Mouse (Mus musculus) neural tube, embryonic 14.5 days (tissue): Measurements from ENCODE around the gene Fut1. TPM values are rescaled to one million over a fixed set of nuclear protein-coding genes. Genes with fewer than 3 reads are reported as not detected.

Source experiments
- ATAC-seq: fragments of 200-750 bp; cut with Nextera tagmentation; 2 replicates; pipeline ENCODE4 v1.8.0; 2017; ENCODE audit warnings: low read depth, mild to moderate bottlenecking, moderate TSS enrichment, moderate library complexity
- H3K27ac ChIP-seq: fragments of 300-500 bp; sonication (generic); 2 replicates; pipeline ENCODE4 v1.5.1; 2014; ENCODE audit warnings: low read depth, mild to moderate bottlenecking, control low read depth, low read length, moderate library complexity, mixed read lengths
- H3K27me3 ChIP-seq: fragments of 300-500 bp; sonication (generic); 2 replicates; pipeline ENCODE4 v1.6.1; 2014; ENCODE audit warnings: low read length; ENCODE audit not compliant: control insufficient read depth, insufficient read depth
- H3K36me3 ChIP-seq: fragments of 300-500 bp; sonication (generic); 2 replicates; pipeline ENCODE4 v1.6.1; 2014; ENCODE audit warnings: low read length, mixed read lengths; ENCODE audit not compliant: control insufficient read depth, insufficient read depth
- H3K4me1 ChIP-seq: fragments of 300-500 bp; sonication (generic); 2 replicates; pipeline ENCODE4 v1.6.1; 2014; ENCODE audit warnings: low read length; ENCODE audit not compliant: control insufficient read depth, insufficient read depth
- H3K4me2 ChIP-seq: fragments of 300-500 bp; sonication (generic); 2 replicates; pipeline ENCODE4 v1.6.1; 2014; ENCODE audit warnings: mild to moderate bottlenecking, low read depth, low read length, control low read depth
- H3K4me3 ChIP-seq: fragments of 300-500 bp; sonication (generic); 2 replicates; pipeline ENCODE4 v1.5.1; 2014; ENCODE audit warnings: low read depth, low read length, control low read depth, mixed read lengths
- H3K9ac ChIP-seq: fragments of 300-500 bp; sonication (generic); replicated peaks from 2 replicates; pipeline ENCODE4 v1.6.1; 2014; ENCODE audit warnings: low read depth, mild to moderate bottlenecking, control low read depth, low read length, mixed read lengths
- H3K9me3 ChIP-seq: fragments of 300-500 bp; sonication (generic); 2 replicates; pipeline ENCODE4 v1.6.1; 2016; ENCODE audit warnings: low read length; ENCODE audit not compliant: control insufficient read depth
- WGBS: fragments of 180-500 bp; shearing (Covaris S2); extraction: QIAGEN DNeasy Blood & Tissue Kit; methylation state at CpG from one replicate; pipeline ENCODE4 v1.1.7; 2014; 5-methylcytosine and 5-hydroxymethylcytosine counted together
- polyA plus RNA-seq: library from polyadenylated mRNA; unstranded; fragments of >200 nt; fragmentation: Nextera tagmentation; extraction: Ambion mirVana; gene quantifications from 2 replicates; pipeline ENCODE4 v1.2.1, GENCODE M21; 2014

Gene Fut1
- not detected in 2 replicates for polyA plus RNA-seq

DNA sequence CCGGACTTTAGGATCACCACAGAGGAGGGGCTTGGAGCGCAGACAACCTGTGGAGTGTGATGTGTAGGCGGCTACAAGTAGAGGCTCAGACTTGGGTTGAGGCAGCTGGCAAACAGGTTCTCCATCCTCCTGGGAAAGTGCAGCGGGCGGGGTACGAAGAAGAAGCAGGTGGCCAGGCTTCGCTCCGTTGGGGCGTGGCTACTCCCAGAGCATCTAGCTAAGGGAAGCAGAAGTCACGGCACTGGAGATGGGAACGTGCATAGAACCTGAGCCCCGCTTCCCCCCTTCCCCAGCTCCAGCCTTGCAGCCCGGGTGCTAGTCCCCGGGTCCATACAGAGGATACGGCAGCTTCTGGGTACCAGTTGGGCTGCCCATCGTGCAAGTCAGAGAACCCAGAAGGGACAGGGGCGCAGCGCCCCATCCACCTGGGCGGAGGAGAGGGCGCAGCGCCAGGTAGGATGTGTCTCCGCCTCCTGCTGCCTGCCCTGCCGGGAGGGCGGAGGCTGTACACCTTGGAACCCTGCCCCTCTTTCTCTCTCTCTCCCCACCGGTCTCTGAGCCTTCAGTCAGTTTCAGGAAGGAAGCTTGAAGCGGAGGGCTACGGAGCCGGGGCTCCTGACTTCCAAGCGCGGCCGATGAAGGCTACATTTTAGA lies at the start of gene Fut1:
Gene Fut1 (plus strand): TSS at position 248 of the 654 bp plus-strand sequence.
- H3K4me2 ChIP-seq, result no peak within 1 kb of the TSS
- 8% methylated on average over 29 of the region's 31 CpGs for WGBS
- no peaks in the 10 kb centered on the region for H3K4me1 ChIP-seq
- peaks cover 11% of the 10 kb centered on the region for H3K27me3 ChIP-seq
- no peaks in the 10 kb centered on the region for H3K9me3 ChIP-seq
- H3K36me3 ChIP-seq, result no peaks in the 10 kb centered on the region
- no peak within 1 kb of the TSS for H3K4me3 ChIP-seq
- ATAC-seq, result no peak
- no peak within 1 kb of the TSS for H3K27ac ChIP-seq
- H3K9ac ChIP-seq, result no peak within 1 kb of the TSS

DNA sequence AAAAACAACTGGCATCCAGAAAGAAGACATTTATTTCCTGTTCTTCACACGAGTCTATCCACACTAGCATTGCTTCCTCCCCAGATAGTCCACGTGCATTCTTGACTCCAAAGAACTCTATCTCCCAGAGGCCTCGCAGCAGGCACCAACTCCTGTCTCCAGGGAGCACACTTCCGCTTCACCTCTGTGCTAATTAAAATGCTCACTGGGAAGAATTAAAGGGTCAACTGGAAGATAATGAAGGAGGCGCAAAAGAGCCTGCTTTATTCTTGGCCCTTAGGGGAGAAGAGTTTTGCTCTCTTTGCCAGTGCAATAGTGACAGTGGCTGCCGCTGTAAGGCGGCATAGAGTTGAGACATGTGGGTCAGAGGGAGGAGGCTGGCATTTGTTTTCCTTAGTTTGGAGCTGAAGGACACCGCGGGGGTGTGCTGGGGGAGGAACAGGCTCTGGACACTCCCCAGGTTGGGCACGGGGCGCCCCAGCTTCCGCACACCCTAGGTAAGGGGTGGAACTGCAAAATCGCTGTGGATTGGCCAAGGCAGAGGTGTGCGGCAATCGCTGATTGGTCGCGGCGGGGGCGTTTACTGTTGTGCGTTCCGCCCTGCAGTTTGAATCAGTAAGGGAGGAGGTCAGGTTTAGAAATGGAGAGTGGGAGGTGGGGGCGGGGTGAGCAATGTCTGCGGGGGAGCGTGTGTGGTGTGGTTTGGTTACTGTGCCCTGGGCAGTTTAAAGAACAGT lies 49.1 kb upstream of the Fut1 start:
- Histone ChIP-seq H3K9me3 (no peaks in the 10 kb centered on the region), H3K4me1 (peaks cover 5% of the 10 kb centered on the region; the same call in 1 of the 2 replicates), H3K9ac (peak overlapping the region; percentile 39; the same call in 1 of the 2 replicates), H3K27ac (peak overlapping the region; percentile 58), H3K27me3 (no peaks in the 10 kb centered on the region; the same call in 1 of the 2 replicates), H3K4me3 (peak overlapping the region; percentile 40), H3K4me2 (peak overlapping the region; percentile 72), H3K36me3 (no peaks in the 10 kb centered on the region)
- under 1% methylated on average over 24 of the region's 24 CpGs for WGBS
- ATAC-seq, result peak; percentile 94

DNA sequence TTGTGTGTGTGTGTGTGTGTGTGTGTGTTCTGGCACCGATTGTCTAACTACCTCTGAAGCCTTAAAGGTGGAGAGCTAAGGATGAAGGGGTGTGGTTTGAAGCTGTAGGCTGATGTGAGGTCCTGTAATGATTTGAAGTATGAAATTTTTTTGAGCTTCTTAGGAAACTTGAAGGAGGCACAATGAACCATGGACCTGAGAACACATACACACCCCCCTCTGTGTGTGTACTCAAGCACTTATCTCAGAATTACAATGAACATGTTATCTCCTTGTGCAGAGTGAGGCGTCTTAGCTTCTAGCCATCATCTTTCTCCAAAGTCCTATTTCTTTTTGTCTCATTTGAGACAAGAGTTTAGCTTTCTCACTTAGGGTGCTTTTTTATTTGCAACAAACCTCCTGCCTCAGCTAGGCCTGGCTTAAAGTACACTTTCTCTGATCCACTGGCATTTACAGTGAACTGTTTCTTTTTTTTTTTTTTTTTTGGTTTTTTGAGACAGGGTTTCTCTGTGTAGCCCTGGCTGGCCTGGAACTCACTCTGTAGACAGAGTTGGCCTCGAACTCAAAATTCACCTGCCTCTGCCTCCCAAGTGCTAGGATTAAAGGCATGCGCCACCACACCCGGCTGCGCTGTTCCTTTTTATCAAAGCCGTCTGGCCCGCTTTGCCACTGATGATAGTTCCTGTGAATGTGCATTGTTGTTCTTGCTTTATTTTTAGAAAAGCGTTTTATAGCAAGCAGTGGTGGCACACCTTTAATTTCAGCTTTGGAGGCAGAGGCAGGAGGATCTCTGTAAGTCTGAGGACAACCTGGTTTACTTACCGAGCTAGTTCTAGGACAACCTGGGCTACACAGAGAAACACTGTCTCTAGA lies 48.3 kb upstream of the Fut1 start:
- WGBS, result 82% methylated on average over 10 of the region's 10 CpGs
- no peak for ATAC-seq
- peak overlapping the region; percentile 34; the same call in 1 of the 2 replicates for H3K27ac ChIP-seq

DNA sequence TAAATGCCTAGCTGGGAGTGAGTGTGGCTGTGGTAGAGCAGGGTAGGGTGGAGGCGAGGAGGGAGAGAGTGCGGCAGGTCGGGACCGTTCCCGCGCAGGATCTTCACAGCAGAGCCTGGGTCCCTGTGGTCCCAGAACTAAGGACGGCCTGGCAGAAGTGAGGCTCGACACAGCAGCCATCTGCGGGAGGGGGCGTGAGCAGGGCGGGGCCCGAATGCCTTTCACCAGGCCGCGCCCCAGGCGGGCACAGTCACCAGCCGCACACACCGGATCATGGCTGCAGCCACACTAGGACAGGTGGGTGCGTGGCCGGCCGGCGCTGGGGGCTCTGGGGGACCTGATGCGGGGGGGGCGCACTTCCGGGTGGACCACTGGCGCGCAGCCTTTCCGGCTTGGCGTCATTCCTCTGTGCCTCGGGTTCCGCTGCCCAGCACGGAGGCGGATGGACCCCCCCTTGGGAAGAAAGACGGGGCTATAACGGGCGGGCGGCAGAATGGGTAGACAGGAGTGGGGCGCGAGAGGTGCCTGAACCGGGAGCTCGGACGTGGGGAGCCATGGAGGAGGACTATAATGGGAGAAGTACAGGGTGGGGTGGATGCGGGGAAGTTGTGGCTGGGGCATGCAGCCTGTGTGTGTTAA lies 46.9 kb upstream of the Fut1 start, which contains the start of gene Bcat2:
Gene Bcat2 (plus strand): TSS at position 51 of the 639 bp plus-strand sequence.
- WGBS, result 3% methylated on average over 42 of the region's 42 CpGs
- no peaks in the 10 kb centered on the region; the same call in 1 of the 2 replicates for H3K27me3 ChIP-seq

More for the DNA sequence above, 48.3 kb upstream of the Fut1 start:
- Histone ChIP-seq H3K4me2 (peak overlapping the region; percentile 72), H3K4me3 (peak overlapping the region; percentile 40; the same call in 1 of the 2 replicates), H3K27me3 (no peaks in the 10 kb centered on the region; the same call in 1 of the 2 replicates), H3K36me3 (no peaks in the 10 kb centered on the region), H3K9ac (no peak overlapping the region), H3K9me3 (no peaks in the 10 kb centered on the region), H3K4me1 (peaks cover 5% of the 10 kb centered on the region; the same call in 1 of the 2 replicates)

DNA sequence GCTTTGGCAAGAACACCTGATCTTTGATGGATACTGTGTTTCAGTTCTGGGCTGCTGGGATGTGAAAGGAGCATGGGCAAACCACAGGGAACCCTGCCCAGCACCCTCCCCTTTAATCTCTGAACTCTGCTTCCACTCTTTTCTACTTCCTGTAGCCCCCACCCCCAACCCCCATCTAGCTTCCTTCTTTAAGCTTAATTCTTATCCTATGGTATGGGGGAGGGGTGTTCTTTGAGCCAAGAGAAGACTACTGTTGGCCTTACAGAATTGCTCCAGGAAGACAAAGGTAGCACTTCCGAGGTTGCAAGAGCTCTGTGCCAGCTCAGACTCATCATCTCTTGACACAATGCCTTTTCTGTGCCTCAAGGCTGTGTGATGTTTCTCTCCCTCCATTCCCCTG lies 45.1 kb upstream of the Fut1 start:
- Histone ChIP-seq H3K27ac (no peak overlapping the region), H3K4me3 (no peak overlapping the region)

More for the DNA sequence above, 46.9 kb upstream of the Fut1 start, which contains the start of gene Bcat2:
- peak within 1 kb of the TSS; percentile 87 for H3K9ac ChIP-seq
- H3K9me3 ChIP-seq, result no peaks in the 10 kb centered on the region
- H3K4me2 ChIP-seq, result peak within 1 kb of the TSS; percentile 79
- no peaks in the 10 kb centered on the region for H3K36me3 ChIP-seq
- H3K4me3 ChIP-seq, result peak within 1 kb of the TSS; percentile 55
- H3K27ac ChIP-seq, result peak within 1 kb of the TSS; percentile 89
- H3K4me1 ChIP-seq, result peaks cover 5% of the 10 kb centered on the region; the same call in 1 of the 2 replicates
- ATAC-seq, result peak; percentile 65

DNA sequence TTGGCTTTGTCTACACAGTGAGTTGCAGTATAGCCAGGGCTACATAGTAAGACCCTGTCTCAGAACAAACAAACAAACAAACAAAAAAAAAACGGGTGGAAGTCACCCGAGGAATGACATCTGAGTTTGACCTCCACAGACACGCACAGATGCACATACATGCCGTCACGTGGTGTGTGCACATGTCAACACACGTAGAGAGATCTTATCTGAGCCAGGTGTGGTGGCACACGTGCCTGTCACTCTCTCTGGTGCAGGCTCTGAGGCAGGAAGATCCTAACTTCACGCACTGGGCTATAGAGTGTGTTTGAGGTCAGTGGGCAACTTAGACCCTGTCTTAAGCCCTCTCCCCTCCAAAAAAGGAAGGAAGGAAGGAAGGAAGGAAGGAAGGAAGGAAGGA lies 43.1 kb upstream of the Fut1 start:
- Histone ChIP-seq H3K27ac (no peak overlapping the region), H3K9ac (no peak overlapping the region), H3K27me3 (no peaks in the 10 kb centered on the region; the same call in 1 of the 2 replicates), H3K4me1 (peaks cover 5% of the 10 kb centered on the region; the same call in 1 of the 2 replicates), H3K36me3 (peaks cover 4% of the 10 kb centered on the region; the same call in 1 of the 2 replicates), H3K4me3 (no peak overlapping the region), H3K4me2 (no peak overlapping the region), H3K9me3 (no peaks in the 10 kb centered on the region)
- WGBS, result 86% methylated on average over 8 of the region's 8 CpGs
- ATAC-seq, result no peak

More for the DNA sequence above, 45.1 kb upstream of the Fut1 start:
- Histone ChIP-seq H3K4me1 (peaks cover 5% of the 10 kb centered on the region; the same call in 1 of the 2 replicates), H3K27me3 (no peaks in the 10 kb centered on the region; the same call in 1 of the 2 replicates), H3K9ac (no peak overlapping the region), H3K36me3 (no peaks in the 10 kb centered on the region; the same call in 1 of the 2 replicates), H3K9me3 (no peaks in the 10 kb centered on the region), H3K4me2 (no peak overlapping the region)
- 58% methylated on average over 1 of the region's 1 CpGs for WGBS
- ATAC-seq, result no peak

DNA sequence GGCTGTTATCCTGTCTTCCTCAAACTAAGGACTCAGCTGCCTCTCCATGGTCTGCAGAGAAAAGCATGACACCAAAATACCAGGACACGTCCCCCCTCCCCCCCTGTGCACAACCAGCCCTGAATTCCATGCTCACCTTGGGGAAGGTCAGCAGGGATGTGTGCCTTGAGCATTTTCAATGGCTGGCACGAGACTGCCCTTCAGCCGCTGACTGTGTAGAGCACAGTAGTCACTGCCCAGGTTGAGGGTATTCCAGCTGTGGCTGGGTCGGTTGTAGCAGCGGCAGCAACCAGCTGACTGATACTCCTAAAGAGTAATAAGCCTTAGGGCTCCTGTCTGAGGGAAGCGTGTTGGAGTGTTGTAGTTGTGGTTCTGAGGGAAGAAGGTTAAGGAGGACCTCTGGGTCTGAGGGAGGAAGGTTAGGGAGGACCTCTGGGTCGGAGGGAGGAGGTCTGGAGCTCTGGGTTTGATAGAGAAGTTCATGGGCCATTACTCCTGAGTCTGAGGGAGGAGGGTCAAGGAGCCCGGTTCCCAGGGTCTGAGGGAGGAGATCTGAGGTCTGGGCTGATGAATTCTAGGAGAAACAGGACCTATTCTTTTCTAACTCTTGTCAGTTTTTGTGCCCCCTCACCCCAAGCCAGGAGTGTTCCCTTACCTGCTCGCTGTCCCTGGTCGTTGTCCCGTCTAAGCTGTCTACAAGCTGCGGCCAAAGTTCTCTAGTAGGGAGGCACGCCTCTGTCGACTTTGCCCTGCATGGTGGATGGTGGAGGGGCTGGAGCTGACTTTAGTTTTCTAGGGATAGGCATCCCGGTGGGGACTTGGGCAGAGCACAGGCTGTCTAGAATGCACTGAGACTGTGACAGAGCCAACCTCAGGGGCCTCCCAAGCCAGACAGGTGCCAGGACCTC lies 42.4 kb upstream of the Fut1 start:
- Histone ChIP-seq H3K27me3 (no peaks in the 10 kb centered on the region; the same call in 1 of the 2 replicates), H3K9me3 (no peaks in the 10 kb centered on the region), H3K36me3 (peaks cover 4% of the 10 kb centered on the region; the same call in 1 of the 2 replicates), H3K9ac (0 out of 2 replicates have a peak overlapping the region, but pooled peaks have one; percentile 7), H3K27ac (no peak overlapping the region), H3K4me2 (no peak overlapping the region), H3K4me3 (no peak overlapping the region), H3K4me1 (peaks cover 5% of the 10 kb centered on the region; the same call in 1 of the 2 replicates)
- 85% methylated on average over 15 of the region's 15 CpGs for WGBS
- no peak for ATAC-seq
